Mouse (Mus musculus) thymus, postnatal 25 days (tissue): ENCODE results near the gene B3glct.

Experiments used
- DNase-seq: peaks from one replicate; pipeline ENCODE4 v3.0.0; 2022

The B3glct gene

GRCm38 (mm10) chr5:149678100-149678989, at the start of gene B3glct:
Gene B3glct, plus strand, starts transcription at chr5:149678230.
- peak; percentile 92 for DNase-seq

GRCm38 (mm10) chr5:149634409-149635035, 43.5 kb upstream of the B3glct start:
- no peak for DNase-seq

GRCm38 (mm10) chr5:149635556-149635955, 42.5 kb upstream of the B3glct start:
- DNase-seq = no peak

GRCm38 (mm10) chr5:149636075-149636920, 41.7 kb upstream of the B3glct start, which contains the start of gene Hsph1:
Gene Hsph1, minus strand, starts transcription at chr5:149636376.
- DNase-seq = peak; percentile 96

GRCm38 (mm10) chr5:149637306-149637705, 40.7 kb upstream of the B3glct start:
- no peak for DNase-seq

- DNase-seq = no peak
These were observed 36.6 kb upstream of the B3glct start for GRCm38 (mm10) chr5:149641277-149641892.

GRCm38 (mm10) chr5:149642366-149642765, 35.7 kb upstream of the B3glct start:
- no peak for DNase-seq

GRCm38 (mm10) chr5:149642783-149643509, 35.1 kb upstream of the B3glct start:
- DNase-seq = no peak

- DNase-seq = no peak
These were observed 30.5 kb upstream of the B3glct start for GRCm38 (mm10) chr5:149647367-149648115.

- no peak for DNase-seq
These were observed 29.8 kb upstream of the B3glct start for GRCm38 (mm10) chr5:149648196-149648595.

GRCm38 (mm10) chr5:149648895-149649406, 29.1 kb upstream of the B3glct start:
- no peak for DNase-seq

- DNase-seq = no peak
These were observed 28.4 kb upstream of the B3glct start for GRCm38 (mm10) chr5:149649499-149650178.

GRCm38 (mm10) chr5:149650179-149650553, 27.9 kb upstream of the B3glct start:
- no peak for DNase-seq

- no peak for DNase-seq
These were observed 22.4 kb upstream of the B3glct start for GRCm38 (mm10) chr5:149655636-149656035.

- no peak for DNase-seq
These were observed 20.0 kb upstream of the B3glct start for GRCm38 (mm10) chr5:149658022-149658421.

GRCm38 (mm10) chr5:149658741-149659413, 19.2 kb upstream of the B3glct start:
- no peak for DNase-seq

- no peak for DNase-seq
These were observed 18.6 kb upstream of the B3glct start for GRCm38 (mm10) chr5:149659414-149659780.

- no peak for DNase-seq
These were observed 16.6 kb upstream of the B3glct start for GRCm38 (mm10) chr5:149661428-149661827.

GRCm38 (mm10) chr5:149662980-149663379, 15.1 kb upstream of the B3glct start:
- no peak for DNase-seq

GRCm38 (mm10) chr5:149663417-149663816, 14.6 kb upstream of the B3glct start:
- no peak for DNase-seq
